Mouse (Mus musculus) midbrain, embryonic 10.5 days (tissue): Measurements from ENCODE around the gene Wdr5. TPM values are rescaled to one million over a fixed set of nuclear protein-coding genes. Genes with fewer than 3 reads are reported as not detected.

Source experiments
- DNase-seq: peaks from one replicate; pipeline ENCODE4 v3.0.0-alpha.2; 2017; ENCODE audit warnings: low spot score
- H3K27ac ChIP-seq: fragments of 300-500 bp; sonication (generic); replicated peaks from 2 replicates; pipeline ENCODE4 v1.5.1; 2016; ENCODE audit warnings: mild to moderate bottlenecking
- H3K27me3 ChIP-seq: fragments of 300-500 bp; sonication (generic); 2 replicates; pipeline ENCODE4 v1.6.1; 2016; ENCODE audit warnings: low read depth, mild to moderate bottlenecking; ENCODE audit not compliant: poor library complexity, severe bottlenecking
- H3K36me3 ChIP-seq: fragments of 300-500 bp; sonication (generic); 2 replicates; pipeline ENCODE4 v1.6.1; 2016; ENCODE audit warnings: mild to moderate bottlenecking, moderate library complexity
- H3K4me1 ChIP-seq: fragments of 300-500 bp; sonication (generic); 2 replicates; pipeline ENCODE4 v1.6.1; 2016
- H3K4me3 ChIP-seq: fragments of 300-500 bp; sonication (generic); 2 replicates; pipeline ENCODE4 v1.5.1; 2016; ENCODE audit warnings: mild to moderate bottlenecking, moderate library complexity
- H3K9me3 ChIP-seq: fragments of 300-500 bp; sonication (generic); replicated peaks from 2 replicates; pipeline ENCODE4 v1.6.1; 2016; ENCODE audit warnings: mild to moderate bottlenecking
- WGBS: fragments of 180-500 bp; shearing (Covaris S2); methylation state at CpG from one replicate; pipeline ENCODE4 v1.1.7; 2016; 5-methylcytosine and 5-hydroxymethylcytosine counted together
- polyA plus RNA-seq: library from polyadenylated mRNA; unstranded; fragments of >200 nt; fragmentation: Nextera tagmentation; extraction: Ambion mirVana; gene quantifications from 2 replicates; pipeline ENCODE4 v1.2.1, GENCODE M21; 2016

Gene Wdr5
- polyA plus RNA-seq, result 76.3 and 84.1 TPM in 2 replicates

- H3K27me3 ChIP-seq, result no peaks in the 10 kb centered on the region
- no peaks in the 10 kb centered on the region for H3K9me3 ChIP-seq
- peaks cover 20% of the 10 kb centered on the region for H3K36me3 ChIP-seq
- DNase-seq, result peak; percentile 98
- H3K4me1 ChIP-seq, result peaks cover 34% of the 10 kb centered on the region
- under 1% methylated on average over 57 of the region's 57 CpGs for WGBS
- H3K27ac ChIP-seq, result peak within 1 kb of the TSS; percentile 91
- peak within 1 kb of the TSS; percentile 95 for H3K4me3 ChIP-seq
These were observed at the start of gene Wdr5 for GRCm38 (mm10) chr2:27514639-27515328. Wdr5 (plus strand) TSS chr2:27515157.

DNA sequence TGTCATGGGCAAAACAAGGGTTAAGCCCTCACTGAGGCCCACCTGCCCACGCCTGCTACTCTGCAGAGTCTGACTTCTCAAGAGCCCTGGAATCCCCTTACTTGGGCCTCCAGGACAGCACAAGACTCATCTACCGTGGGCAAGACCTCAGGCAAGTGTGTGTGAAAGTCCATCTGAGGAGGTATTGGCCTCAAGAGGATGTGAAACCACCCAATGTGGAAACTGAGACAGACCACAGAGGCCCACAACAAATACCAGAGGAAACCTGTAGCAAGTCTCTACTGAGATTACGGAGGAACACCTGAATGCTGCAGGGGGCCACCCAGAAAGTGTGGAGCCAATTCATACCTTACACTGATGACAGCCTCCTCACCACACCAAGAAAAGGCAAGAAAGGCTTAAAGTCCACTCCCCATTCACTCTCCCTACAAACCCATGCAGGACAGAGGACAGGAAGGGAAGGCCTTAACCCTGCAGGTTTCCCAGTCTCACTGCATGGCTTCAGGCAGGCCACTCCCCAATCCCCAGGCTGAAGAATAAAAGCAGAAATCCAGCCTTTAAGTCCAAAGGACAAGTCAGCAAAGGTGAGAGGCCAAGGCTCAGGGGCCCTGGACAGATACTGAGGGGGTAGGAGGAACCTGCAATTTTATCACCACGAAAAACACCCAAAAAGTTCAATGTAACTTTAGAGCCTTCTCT is 45.5 kb upstream of the Wdr5 start:
- no peak for DNase-seq
- H3K4me3 ChIP-seq, result no peak overlapping the region
- H3K27ac ChIP-seq, result no peak overlapping the region; the same call in 1 of the 2 replicates
- WGBS, result 88% methylated on average over 4 of the region's 4 CpGs
- peaks cover 68% of the 10 kb centered on the region for H3K4me1 ChIP-seq
- H3K36me3 ChIP-seq, result peaks cover 90% of the 10 kb centered on the region
- no peaks in the 10 kb centered on the region for H3K9me3 ChIP-seq
- no peaks in the 10 kb centered on the region for H3K27me3 ChIP-seq

- DNase-seq, result no peak
- Histone ChIP-seq H3K4me3 (no peak overlapping the region), H3K27me3 (no peaks in the 10 kb centered on the region), H3K4me1 (peaks cover 70% of the 10 kb centered on the region), H3K27ac (peak overlapping the region; percentile 2; the same call in 1 of the 2 replicates), H3K36me3 (peaks cover 85% of the 10 kb centered on the region), H3K9me3 (no peaks in the 10 kb centered on the region)
- 80% methylated on average over 3 of the region's 3 CpGs for WGBS
These were observed 45.0 kb upstream of the Wdr5 start for GRCm38 (mm10) chr2:27469991-27470355.

- 91% methylated on average over 2 of the region's 2 CpGs for WGBS
- H3K36me3 ChIP-seq, result peaks cover 79% of the 10 kb centered on the region
- DNase-seq, result no peak
These were observed 44.4 kb upstream of the Wdr5 start for GRCm38 (mm10) chr2:27470535-27470934.

DNA sequence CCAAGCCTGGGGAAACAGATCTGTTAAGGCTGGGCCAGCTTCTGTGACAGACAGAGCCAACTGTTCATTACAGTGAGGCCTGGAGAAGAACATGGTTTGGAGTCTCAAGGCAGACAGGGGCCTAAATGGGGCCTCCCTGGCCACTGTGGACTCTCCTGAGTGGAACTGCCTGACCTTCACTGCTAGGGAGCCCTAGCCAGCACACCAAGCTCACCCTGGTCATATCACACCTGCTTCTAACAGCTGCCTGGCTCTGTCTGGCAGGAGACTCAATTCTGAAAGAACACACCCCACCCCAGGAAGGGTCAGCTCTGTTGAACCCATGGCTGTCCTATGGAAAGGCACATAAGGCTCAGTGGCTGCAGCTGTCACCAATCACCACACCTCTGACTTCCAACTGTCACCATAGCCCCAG is 43.8 kb upstream of the Wdr5 start:
- H3K4me1 ChIP-seq, result peaks cover 74% of the 10 kb centered on the region
- H3K4me3 ChIP-seq, result peak overlapping the region; percentile 5; the same call in 1 of the 2 replicates
- no peak overlapping the region; the same call in 1 of the 2 replicates for H3K27ac ChIP-seq
- no peaks in the 10 kb centered on the region for H3K27me3 ChIP-seq
- DNase-seq, result no peak
- H3K9me3 ChIP-seq, result no peaks in the 10 kb centered on the region
- H3K36me3 ChIP-seq, result peaks cover 73% of the 10 kb centered on the region

More at GRCm38 (mm10) chr2:27470535-27470934, 44.4 kb upstream of the Wdr5 start:
- no peaks in the 10 kb centered on the region for H3K9me3 ChIP-seq
- peaks cover 70% of the 10 kb centered on the region for H3K4me1 ChIP-seq
- H3K27me3 ChIP-seq, result no peaks in the 10 kb centered on the region
- H3K4me3 ChIP-seq, result no peak overlapping the region
- H3K27ac ChIP-seq, result peak overlapping the region; percentile 2; the same call in 1 of the 2 replicates

DNA sequence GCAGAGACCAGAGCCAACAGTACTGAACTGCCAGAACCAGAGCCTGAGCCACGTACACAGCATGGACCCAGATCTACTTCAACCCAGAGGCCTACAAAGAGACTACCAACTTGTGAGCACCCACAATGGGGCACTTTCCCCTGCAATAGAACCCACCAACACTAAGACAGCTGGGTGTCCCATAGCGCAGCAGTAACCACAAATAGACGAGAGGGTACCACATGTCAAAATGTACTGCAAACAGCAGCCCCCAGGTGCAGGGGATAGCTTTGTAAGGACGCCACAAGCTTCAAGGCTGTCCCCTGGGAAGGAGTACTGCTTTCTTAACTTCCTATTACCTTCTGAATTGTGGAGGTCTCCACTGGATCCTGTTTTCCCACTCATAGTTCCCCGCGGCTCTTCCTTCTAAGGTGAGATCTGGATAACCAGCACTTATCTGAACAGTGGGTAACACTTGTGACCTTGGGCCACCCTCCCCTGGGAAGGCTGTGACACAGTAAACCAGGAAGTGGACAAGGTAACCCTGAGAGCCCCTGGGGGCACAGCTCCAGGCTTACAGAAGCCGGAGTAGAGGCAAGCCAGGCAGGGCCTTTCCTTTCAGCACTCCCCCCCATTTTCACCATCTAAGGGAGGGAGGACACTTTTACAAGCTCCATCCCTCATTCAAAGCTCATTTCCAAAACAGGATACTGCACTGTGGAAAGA is 41.7 kb upstream of the Wdr5 start:
- Histone ChIP-seq H3K9me3 (no peaks in the 10 kb centered on the region), H3K4me3 (peak overlapping the region; percentile 99), H3K36me3 (peaks cover 52% of the 10 kb centered on the region), H3K4me1 (peaks cover 69% of the 10 kb centered on the region), H3K27ac (peak overlapping the region; percentile 28; the same call in 1 of the 2 replicates), H3K27me3 (no peaks in the 10 kb centered on the region)
- DNase-seq, result no peak
- 88% methylated on average over 7 of the region's 7 CpGs for WGBS

- Histone ChIP-seq H3K27me3 (no peaks in the 10 kb centered on the region), H3K9me3 (no peaks in the 10 kb centered on the region), H3K4me1 (peaks cover 69% of the 10 kb centered on the region), H3K36me3 (peaks cover 45% of the 10 kb centered on the region), H3K27ac (peak overlapping the region; percentile 97), H3K4me3 (peak overlapping the region; percentile 99)
- WGBS, result 43% methylated on average over 4 of the region's 4 CpGs
- DNase-seq, result no peak
These were observed 41.0 kb upstream of the Wdr5 start for GRCm38 (mm10) chr2:27473911-27474310.

DNA sequence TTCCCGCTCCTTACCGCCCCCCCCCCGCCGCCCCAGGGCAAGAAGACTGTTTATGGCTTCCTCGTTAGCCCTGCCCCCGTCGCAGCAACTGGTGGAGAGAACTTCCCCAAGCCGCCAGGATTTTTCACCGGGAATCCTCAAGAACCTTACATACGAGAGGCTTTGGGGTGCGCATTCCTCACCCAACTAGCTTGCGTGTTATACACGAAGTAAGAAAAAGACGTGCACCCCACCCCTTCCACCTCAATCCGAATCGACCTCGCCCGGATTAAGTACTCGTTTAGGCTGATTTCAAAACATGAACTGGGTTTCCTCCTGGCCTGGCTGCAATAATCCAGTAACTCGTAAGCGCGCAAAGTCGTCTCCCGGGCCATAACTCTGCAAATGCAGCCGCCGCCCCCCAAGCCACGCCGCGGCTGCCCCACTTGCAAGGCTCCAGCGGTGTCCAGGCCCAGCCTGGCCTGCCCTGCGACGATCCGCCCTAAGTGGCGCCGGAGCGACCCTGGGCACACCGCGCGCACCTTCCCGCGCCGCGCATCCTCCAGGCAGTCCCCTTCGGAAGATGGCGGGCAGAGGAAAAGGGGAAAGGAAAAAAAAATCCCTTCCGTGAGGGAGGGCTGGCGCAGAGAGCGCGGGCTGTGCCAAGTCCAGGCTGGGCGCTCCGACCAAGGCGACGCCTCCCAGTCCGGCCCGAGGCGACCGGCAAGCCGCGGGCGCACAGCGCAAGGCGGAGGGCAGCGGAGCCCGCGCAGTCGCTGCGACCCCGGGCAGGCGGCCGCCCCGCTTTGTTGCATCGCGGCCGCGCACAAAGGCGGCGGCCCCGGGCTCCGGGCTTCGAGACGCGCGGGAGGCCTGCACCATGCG is 40.1 kb upstream of the Wdr5 start:
- under 1% methylated on average over 84 of the region's 84 CpGs for WGBS

GRCm38 (mm10) chr2:27475495-27476302 is 39.3 kb upstream of the Wdr5 start:
- Histone ChIP-seq H3K27me3 (no peaks in the 10 kb centered on the region), H3K4me3 (peak overlapping the region; percentile 99), H3K27ac (peak overlapping the region; percentile 97), H3K36me3 (peaks cover 27% of the 10 kb centered on the region), H3K9me3 (no peaks in the 10 kb centered on the region), H3K4me1 (peaks cover 51% of the 10 kb centered on the region)
- WGBS, result under 1% methylated on average over 90 of the region's 96 CpGs
- peak; percentile 91 for DNase-seq

More for the DNA sequence above, 40.1 kb upstream of the Wdr5 start:
- Histone ChIP-seq H3K4me3 (peak overlapping the region; percentile 99), H3K9me3 (no peaks in the 10 kb centered on the region), H3K27me3 (no peaks in the 10 kb centered on the region), H3K36me3 (peaks cover 36% of the 10 kb centered on the region), H3K4me1 (peaks cover 59% of the 10 kb centered on the region), H3K27ac (peak overlapping the region; percentile 97)
- DNase-seq, result no peak

GRCm38 (mm10) chr2:27476303-27477192 is 38.4 kb upstream of the Wdr5 start:
- peaks cover 19% of the 10 kb centered on the region for H3K36me3 ChIP-seq
- no peaks in the 10 kb centered on the region for H3K27me3 ChIP-seq
- peak overlapping the region; percentile 97 for H3K27ac ChIP-seq
- H3K9me3 ChIP-seq, result no peaks in the 10 kb centered on the region
- DNase-seq, result no peak
- peak overlapping the region; percentile 99 for H3K4me3 ChIP-seq
- 39% methylated on average over 11 of the region's 11 CpGs for WGBS
- H3K4me1 ChIP-seq, result peaks cover 42% of the 10 kb centered on the region

- 90% methylated on average over 4 of the region's 4 CpGs for WGBS
- H3K27me3 ChIP-seq, result no peaks in the 10 kb centered on the region
These were observed 35.1 kb upstream of the Wdr5 start for GRCm38 (mm10) chr2:27479821-27480220.

More at GRCm38 (mm10) chr2:27479821-27480220, 35.1 kb upstream of the Wdr5 start:
- no peak for DNase-seq
- peaks cover 12% of the 10 kb centered on the region for H3K4me1 ChIP-seq
- H3K9me3 ChIP-seq, result no peaks in the 10 kb centered on the region
- H3K4me3 ChIP-seq, result no peak overlapping the region
- H3K27ac ChIP-seq, result no peak overlapping the region
- no peaks in the 10 kb centered on the region for H3K36me3 ChIP-seq
